Mouse (Mus musculus) Patski (cell line): ENCODE data around the gene Gorasp1. TPM values are rescaled to one million over a fixed set of nuclear protein-coding genes. Genes with fewer than 3 reads are reported as not detected.

Experiments
- ATAC-seq: fragments of 100-300 bp; one replicate; pipeline ENCODE4 v1.8.0; 2021
- CTCF ChIA-PET: fragments of 350-600 bp; sonication (Branson Sonifier 250); formaldehyde crosslinking; loops from one replicate; lab custom pipeline; 2022; ENCODE audit warnings: inconsistent platforms; lab: Charles Lee
- POLR2A ChIA-PET: fragments of 350-600 bp; sonication (Branson Sonifier 250); formaldehyde crosslinking; loops from one replicate; lab custom pipeline; 2022; ENCODE audit warnings: antibody characterized with exemption, inconsistent platforms; lab: Charles Lee
- DNase-seq: peaks from one replicate; pipeline ENCODE4 v3.0.0-alpha.2; 2011; ENCODE audit warnings: low read depth, low spot score
- H3K27me3 ChIP-seq: fragments of 371-371 bp; one replicate; pipeline ENCODE4 v1.5.1; 2021
- CTCF ChIP-seq: fragments of 100-300 bp; IDR thresholded peaks from one replicate; pipeline ENCODE4 v1.5.1; 2021
- in situ Hi-C: fragments of 300-500 bp; cut with MboI; formaldehyde crosslinking; loops from 3 replicates; pipeline ENCODE4 v1.11.1; 2018; ENCODE audit warnings: low pct_unique_long_range_greater_than_20kb, mixed read lengths
- polyA plus RNA-seq: library from polyadenylated mRNA; unstranded; gene quantifications from one replicate; pipeline ENCODE4 v1.2.3, GENCODE M21; 2021

Gorasp1 gene
- polyA plus RNA-seq, 1 experiment from 2014 or later = 24.1 TPM

DNA sequence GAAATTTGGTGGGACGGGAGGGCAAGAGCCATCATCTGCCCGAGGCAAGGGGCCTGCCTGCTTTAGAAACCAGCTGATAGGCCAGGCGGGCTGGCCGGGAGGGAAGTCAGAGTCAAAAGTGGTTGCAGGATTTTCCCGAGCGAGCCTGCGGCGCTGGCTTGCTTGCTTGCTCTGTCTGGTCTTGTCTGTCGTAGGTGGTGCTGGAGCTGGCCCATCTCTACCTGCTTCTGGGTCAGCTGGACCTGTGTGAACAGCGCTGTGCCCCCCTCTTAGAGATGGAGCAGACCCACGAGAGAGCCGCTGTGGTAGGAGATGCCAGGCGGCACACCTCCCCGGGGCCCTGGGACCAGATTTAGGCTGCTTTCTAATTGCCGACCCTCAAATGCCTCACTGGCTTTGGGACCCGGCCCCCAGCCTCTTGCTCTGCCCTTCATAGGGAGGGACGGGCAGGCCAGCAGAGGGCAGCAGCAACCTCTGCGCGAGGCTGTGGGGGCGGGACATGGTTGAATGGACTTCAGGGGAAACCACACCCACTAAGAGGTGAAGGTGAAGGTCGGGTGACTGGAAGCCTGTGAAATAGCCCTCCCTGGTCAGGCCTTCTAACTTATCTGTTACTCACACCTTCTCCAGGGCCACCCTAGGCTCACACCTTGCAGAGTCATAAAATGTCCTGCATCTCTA lies 25.8 kb upstream of the Gorasp1 start:
- ATAC-seq (peak; percentile 53), DNase-seq (no peak)
- ChIA-PET POLR2A (no interaction called here), CTCF (interaction anchor here (1.3 to 1.7 kb wide), 2 partner anchors 109 to 135 kb away, joined by 3 to 9 read pairs; no protein-coding TSS in a partner anchor)
- in situ Hi-C loops = no loop called here
- no peaks in the 10 kb centered on the region for H3K27me3 ChIP-seq
- no peak for TF ChIP-seq CTCF

DNA sequence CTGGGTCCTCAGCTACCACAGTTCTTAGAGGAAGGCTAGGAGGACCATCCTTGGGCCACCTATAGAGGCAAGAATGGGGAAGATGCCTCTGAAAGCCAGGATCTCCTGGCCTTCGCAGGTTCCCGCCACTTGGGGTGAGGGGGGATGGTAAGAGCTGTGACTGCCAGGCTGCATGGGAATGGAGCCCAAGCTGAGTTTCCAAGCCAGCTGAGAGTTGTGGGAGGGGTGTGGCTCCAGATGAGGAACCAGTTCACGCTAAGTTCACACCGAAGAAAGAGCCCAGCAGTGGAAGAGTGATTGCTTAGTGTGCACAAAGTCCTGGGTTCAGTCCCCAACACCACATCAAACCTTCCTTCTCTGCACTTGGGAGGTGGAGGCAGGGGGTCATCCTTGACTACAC lies 24.9 kb upstream of the Gorasp1 start:
- ChIA-PET POLR2A (interaction anchor here (0.6 kb wide), 1 partner anchor 166 kb away, joined by 3 read pairs; no protein-coding TSS in a partner anchor), CTCF (interaction anchor here (1.3 to 1.7 kb wide), 2 partner anchors 110 to 136 kb away, joined by 3 to 9 read pairs; no protein-coding TSS in a partner anchor)
- in situ Hi-C loops = no loop called here
- TF ChIP-seq CTCF = no peak
- no peaks in the 10 kb centered on the region for H3K27me3 ChIP-seq
- DNase-seq (no peak), ATAC-seq (no peak)

DNA sequence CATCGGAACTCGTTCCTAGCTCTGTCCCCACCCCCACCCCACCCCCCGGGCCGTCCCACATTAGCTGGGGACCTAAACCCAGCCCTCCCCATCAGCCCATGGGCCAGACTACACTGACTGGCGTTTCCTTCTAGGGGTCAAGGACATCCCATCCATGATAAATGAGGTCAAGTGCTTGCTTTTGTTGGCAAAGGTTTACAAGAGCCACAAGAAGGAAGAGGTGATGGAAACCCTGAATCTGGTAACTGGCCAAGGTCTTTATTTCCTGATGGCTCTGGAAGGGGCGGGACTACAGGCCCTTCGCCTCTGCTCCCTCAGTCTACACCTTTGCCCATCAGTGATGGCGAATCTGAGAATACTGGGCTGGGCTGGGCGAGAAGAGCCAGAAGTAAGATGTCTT lies 21.5 kb upstream of the Gorasp1 start:
- POLR2A ChIA-PET = no interaction called here
- H3K27me3 ChIP-seq = no peaks in the 10 kb centered on the region
- ATAC-seq = no peak
- in situ Hi-C loops = no loop called here
- no peak for DNase-seq
- CTCF ChIA-PET = no interaction called here
- TF ChIP-seq CTCF = no peak

DNA sequence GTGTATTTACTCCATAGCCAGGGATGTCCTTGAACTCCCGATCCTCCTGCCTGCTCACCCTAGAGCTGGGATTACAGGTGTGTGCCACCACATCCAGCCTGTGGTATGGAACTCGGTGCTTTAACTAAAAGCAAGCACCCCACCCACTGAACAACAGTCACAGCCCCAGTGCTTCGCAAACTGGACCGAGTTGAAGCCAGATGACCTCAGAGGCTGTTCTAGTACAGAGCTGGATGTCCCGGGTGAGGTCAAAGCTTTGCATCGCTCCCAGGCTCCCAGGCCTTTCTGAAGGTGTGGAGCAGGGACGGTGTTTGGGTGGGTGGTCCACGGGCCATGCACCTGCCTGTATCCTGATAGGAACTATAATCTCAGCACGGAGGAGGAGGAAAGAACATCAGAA lies 14.0 kb upstream of the Gorasp1 start:
- no peaks in the 10 kb centered on the region for H3K27me3 ChIP-seq
- DNase-seq = no peak
- no peak for TF ChIP-seq CTCF
- ATAC-seq = no peak
- in situ Hi-C loops = no loop called here
- ChIA-PET CTCF (no interaction called here), POLR2A (no interaction called here)

DNA sequence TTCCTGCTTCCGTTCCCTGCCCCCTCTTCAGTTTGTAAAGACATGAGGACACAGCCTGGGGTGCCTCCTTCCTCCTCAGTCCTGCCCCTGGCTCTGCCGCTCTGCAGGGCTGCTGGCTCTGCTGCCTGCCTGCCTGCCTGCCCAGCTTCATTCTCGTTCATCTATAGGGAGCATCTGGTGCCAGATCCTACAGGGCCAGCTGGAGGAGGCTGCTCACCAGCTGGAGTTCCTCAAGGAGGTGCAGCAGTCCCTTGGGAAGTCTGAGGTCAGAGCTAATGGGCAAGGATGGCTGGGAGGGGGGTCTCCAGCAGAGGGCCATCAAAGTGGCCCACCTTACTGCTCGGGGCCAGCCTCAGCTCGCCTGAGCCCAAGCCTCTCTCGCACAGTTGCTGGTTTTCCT lies 13.1 kb upstream of the Gorasp1 start:
- no peak for TF ChIP-seq CTCF
- no peak for DNase-seq
- in situ Hi-C loops = no loop called here
- CTCF ChIA-PET = interaction anchor here (1.3 kb wide), 1 partner anchor 9 kb away, joined by 3 read pairs; no protein-coding TSS in a partner anchor
- no peak for ATAC-seq
- POLR2A ChIA-PET = interaction anchor here (0.9 kb wide), 1 partner anchor 17 kb away, joined by 6 read pairs; no protein-coding TSS in a partner anchor
- no peaks in the 10 kb centered on the region for H3K27me3 ChIP-seq

DNA sequence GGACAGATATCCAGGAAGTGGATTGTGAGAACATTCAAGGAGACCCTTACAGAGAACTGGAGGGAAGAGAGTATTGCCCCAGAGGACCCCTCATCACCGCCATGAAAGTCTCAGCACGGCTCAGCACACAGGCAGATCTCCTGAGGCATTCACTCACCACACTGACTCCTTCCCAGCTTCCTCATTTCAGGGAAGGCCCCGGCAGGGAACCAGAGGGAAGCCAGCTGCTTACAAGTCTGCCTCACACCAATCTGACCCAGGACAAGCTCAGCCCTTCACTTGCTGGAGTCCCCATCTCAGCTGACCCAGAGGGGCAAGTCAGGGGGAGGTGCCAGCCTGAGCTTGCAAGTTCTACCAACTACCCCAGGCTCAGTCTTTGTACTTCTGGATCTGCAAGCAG lies 11.4 kb upstream of the Gorasp1 start:
- no peak for TF ChIP-seq CTCF

DNA sequence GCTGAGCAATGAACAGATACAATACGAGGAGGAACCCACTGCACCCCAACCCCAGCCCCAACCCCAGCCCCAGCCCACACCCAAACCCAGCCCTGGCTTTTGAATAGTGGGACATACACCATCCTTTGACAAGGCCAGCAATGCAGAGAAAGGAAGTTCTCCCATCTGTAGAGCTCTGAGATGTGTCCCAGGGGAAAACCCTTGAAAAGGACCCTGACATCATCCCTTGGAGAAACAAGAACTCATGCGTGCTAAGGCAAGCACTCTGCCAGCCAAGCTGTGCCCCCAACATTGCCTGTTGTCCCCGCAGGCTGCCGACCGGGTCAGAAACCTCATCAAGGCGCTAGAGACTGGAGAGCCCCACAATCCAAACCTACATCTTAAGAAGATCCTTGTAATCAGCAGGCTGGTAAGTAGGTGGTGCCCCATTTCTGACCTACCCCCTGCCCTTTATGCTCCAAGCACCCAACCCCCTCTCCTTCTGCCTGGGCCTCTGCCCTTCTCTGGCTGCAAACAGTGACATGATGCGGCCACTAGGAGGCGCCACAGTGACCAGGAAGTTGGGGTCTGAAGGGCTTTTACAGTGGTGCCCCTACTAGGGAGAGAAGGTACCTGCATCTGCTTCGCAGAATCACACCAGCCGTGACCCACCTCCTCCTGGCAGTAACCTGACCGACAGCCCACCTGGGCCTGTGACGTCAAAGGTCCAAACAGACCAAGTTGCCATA lies 8.0 kb upstream of the Gorasp1 start:
- ChIA-PET CTCF (no interaction called here), POLR2A (no interaction called here)
- H3K27me3 ChIP-seq = no peaks in the 10 kb centered on the region
- in situ Hi-C loops = no loop called here
- DNase-seq (no peak), ATAC-seq (no peak)
- TF ChIP-seq CTCF = no peak

More for the DNA sequence above, 11.4 kb upstream of the Gorasp1 start:
- CTCF ChIA-PET = interaction anchor here (1.3 kb wide), 1 partner anchor 22 kb away, joined by 4 read pairs; no protein-coding TSS in a partner anchor
- H3K27me3 ChIP-seq = no peaks in the 10 kb centered on the region
- in situ Hi-C loops = no loop called here
- DNase-seq = no peak
- no peak for ATAC-seq
- POLR2A ChIA-PET = no interaction called here

DNA sequence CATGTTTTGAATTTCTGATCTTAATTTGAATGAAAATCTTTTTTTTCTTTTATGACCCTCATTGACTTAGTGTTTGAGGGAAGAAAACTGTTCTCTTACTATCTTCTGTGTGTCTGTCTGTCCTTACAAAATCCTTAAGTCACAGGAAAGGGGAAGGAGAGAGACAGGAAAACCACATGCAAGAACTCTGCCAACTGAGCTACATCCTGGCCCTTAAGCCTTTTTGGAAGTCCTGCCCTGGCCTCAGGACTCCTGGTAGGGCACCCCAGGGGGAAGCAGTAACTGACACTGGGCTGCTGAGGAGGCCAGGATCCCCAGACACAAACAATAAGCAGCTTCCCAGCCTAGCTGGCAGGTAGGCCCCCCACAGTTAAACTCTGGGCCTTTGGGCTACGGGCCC lies 6.0 kb upstream of the Gorasp1 start:
- DNase-seq (no peak), ATAC-seq (no peak)
- POLR2A ChIA-PET = no interaction called here
- in situ Hi-C loops = no loop called here
- no peaks in the 10 kb centered on the region for H3K27me3 ChIP-seq
- CTCF ChIA-PET = no interaction called here
- no peak for TF ChIP-seq CTCF

DNA sequence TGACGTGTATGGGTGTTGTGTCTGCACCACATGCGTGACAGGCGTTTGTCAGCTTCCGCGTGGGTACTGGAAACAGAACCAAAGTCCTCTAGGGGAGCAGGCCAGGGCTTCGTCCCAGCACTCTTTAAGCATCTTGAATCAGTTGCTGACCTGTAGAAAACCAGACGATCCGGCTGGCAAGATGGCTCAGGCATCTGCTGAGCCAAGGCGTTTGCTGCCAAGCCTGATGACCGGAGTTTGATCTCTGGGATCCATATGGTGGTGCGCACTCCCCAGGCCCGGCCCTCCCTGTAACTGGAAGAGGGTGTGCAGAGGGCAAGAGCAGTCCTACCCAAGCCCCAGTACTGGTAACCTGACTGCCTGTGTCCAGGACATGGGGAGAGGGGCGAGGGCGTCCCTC lies 4.5 kb upstream of the Gorasp1 start:
- ChIA-PET POLR2A (no interaction called here), CTCF (no interaction called here)
- ATAC-seq = no peak
- H3K27me3 ChIP-seq = no peaks in the 10 kb centered on the region
- no peak for DNase-seq
- in situ Hi-C loops = no loop called here
- TF ChIP-seq CTCF = no peak

DNA sequence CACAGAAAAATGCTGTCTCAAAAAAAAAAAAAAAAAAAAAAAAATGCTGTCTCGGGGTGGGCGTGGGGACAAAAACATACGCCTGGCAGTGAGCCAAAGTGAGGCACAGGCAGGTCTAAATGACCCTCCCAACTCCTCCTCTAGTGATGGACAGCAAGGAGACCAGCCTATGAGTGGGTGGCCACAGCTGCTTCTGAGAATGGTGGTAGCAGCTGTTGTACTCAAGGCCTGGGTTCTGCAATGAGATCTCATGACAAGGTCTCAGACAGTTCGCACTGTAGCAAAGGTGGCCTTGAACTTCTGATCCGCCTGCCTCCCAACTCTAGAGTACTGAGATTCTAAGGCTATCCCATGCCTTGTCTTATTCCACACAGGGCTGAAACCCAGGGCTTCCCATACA lies 4.0 kb upstream of the Gorasp1 start:
- in situ Hi-C loops = no loop called here
- POLR2A ChIA-PET = no interaction called here
- no peak for ATAC-seq
- H3K27me3 ChIP-seq = no peaks in the 10 kb centered on the region
- CTCF ChIA-PET = no interaction called here
- no peak for DNase-seq
- TF ChIP-seq CTCF = no peak

DNA sequence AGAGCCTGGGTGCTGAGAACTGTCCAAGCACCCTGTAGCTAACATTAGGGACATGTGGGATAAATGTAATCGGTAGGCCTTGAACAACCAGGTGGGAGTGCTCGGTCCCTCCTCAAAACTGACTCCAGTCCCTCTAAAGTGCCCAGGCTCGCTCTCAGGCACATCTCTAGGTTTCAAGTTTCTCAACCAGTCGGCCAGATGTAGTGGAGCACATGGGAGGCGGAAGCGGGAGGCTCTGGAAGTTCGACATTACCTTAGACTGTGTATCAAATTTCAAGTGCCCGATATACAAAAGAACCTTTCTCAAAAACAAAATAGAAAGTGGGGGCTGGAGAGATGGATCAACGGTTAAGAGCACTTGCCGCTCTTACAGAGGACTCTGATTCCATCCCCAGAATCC lies 2.3 kb upstream of the Gorasp1 start:
- no peaks in the 10 kb centered on the region for H3K27me3 ChIP-seq
- in situ Hi-C loops = no loop called here
- POLR2A ChIA-PET = no interaction called here
- ATAC-seq (no peak), DNase-seq (no peak)
- no peak for TF ChIP-seq CTCF
- CTCF ChIA-PET = no interaction called here
